Mouse (Mus musculus) megakaryocyte, adult 5-6 weeks (primary cell): Measurements from ENCODE around the gene Alg9. TPM values are rescaled to one million over a fixed set of nuclear protein-coding genes. Genes with fewer than 3 reads are reported as not detected.

Experiments
- ATAC-seq: 2 replicates; pipeline ENCODE4 v1.8.0; 2016; ENCODE audit warnings: mild to moderate bottlenecking, inconsistent platforms; ENCODE audit not compliant: poor library complexity, severe bottlenecking
- total RNA-seq, 2 experiments: library from RNA; stranded (forward) in 1 of 2; stranded (reverse) in 1 of 2; fragments of 153-499, 151-499 nt in 1 of 2; fragments of 221-1000, 200-1000 nt in 1 of 2; gene quantifications; 2 replicates each; pipeline versions ENCODE4 v1.2.3 to v1.2.4; 2015 to 2017

Gene Alg9
- total RNA-seq, 2 experiments from 2014 or later = 14.3 to 15.1 TPM

DNA sequence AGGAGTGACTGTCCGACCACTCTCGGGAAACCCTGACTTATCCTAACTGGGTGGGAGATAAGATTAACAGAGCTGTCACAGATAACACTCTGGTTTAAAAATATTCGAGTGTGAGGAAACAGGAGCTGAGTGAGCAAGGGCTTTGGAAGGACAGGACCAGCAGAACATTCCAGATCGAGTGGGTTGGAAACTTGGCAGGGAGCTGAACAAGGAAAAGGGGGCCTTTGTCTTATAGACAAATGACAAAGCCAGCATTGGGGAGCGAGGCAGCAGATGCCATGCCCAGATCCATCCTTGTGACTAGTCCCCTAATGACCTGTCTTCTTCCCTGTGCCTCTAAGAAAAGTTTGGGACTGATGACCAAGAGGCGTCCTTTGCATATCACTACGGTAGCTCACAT, 20.9 kb upstream of the Alg9 start:
- no peak for ATAC-seq

DNA sequence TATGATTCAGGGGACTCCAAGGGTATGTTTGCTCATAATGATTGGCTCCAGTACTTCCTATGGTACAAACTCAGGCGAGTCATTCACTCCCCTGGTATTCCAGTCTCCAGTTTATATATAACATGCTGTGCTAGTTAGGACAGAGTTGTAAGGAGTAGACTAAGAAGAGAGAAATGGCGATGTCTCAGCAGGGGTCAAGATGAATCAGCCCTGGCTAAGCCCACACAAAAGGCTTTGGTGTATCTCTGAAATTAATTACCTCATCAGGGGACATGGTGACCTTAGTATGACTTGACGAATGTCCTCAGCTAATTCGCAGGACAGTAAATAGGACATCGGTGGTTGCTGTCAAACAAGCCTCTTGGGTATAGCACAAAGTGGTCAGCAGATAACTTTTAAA, 18.1 kb upstream of the Alg9 start:
- no peak for ATAC-seq

DNA sequence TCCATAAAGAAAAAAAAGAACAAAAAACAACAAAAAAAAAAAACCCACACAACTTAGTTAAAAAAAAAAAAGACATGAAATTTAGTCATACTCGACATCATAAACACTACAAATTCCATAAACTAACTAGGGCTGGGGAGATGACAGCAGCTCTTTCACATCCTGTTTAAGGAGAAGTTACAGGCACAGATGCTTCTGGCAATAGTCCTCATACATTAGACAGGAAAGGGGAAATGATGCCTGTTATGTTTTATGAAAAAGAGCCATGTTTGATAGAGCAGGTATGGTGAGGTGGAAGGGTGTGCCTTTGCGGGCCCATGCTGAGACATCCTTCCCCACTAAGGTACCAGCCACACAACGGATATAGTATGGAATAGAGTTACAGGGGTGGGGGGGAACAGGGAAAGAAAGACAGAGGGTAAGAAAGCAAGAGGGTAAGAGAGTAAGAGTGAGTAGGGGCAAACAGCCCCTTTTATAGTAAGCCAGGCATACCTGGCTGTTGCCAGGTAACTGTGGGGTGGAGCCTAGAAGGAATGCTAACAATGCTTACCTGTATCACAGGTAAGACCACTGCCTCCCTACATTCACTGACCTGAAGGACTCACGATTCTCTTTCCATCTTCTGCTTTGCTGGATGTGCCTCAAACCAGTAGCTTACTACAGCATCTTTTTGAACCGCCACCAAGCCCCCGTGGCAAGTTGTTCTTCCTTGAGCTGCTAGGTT, 13.1 kb upstream of the Alg9 start:
- ATAC-seq = peak; percentile 94

DNA sequence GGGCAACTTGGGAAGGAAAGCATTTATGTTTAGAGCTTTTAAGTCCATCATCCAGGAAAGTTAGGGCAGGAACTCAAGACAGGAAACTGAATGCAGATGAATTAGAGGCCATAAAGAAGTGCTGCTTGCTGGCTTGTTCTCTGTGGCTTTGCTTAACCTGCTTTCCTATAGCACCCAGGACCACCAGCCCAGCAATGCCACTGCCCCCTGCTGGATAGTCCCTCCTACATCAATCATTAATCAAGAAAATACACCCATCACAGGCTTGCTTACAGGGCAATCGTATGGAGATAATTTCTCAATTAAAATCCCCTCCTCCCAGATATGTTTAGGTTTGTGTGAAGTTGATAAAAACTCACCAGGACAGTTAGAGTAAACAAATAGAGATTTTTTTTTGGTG, 11.5 kb upstream of the Alg9 start:
- ATAC-seq = no peak

DNA sequence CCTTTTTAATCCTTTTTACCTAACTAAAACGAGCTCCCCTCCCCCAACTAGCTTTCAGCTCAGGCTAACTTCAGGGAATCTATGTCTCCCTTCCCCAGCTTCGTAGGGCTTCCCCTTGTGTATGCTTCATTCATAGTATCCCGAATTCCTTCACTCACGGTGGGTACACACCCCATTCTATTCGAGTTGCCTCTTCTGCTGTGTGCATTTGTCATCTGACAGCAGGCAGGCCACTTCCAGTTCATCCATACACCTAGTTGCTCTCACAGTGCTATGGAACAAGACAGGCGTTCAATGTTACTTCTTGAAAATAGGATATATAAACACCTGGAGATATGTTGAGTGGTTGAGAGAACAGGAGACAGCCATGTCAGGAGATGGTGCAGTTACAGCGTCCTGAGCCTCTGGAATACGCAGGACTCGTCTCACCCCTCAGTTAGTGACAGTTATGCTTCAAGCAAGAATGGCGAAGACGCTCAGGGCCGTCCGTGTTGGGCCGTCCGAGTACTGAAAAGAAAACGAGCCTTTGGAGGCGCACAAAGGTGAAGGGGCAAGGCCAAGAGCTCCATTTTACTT, 7.2 kb upstream of the Alg9 start:
- ATAC-seq = peak; percentile 13

DNA sequence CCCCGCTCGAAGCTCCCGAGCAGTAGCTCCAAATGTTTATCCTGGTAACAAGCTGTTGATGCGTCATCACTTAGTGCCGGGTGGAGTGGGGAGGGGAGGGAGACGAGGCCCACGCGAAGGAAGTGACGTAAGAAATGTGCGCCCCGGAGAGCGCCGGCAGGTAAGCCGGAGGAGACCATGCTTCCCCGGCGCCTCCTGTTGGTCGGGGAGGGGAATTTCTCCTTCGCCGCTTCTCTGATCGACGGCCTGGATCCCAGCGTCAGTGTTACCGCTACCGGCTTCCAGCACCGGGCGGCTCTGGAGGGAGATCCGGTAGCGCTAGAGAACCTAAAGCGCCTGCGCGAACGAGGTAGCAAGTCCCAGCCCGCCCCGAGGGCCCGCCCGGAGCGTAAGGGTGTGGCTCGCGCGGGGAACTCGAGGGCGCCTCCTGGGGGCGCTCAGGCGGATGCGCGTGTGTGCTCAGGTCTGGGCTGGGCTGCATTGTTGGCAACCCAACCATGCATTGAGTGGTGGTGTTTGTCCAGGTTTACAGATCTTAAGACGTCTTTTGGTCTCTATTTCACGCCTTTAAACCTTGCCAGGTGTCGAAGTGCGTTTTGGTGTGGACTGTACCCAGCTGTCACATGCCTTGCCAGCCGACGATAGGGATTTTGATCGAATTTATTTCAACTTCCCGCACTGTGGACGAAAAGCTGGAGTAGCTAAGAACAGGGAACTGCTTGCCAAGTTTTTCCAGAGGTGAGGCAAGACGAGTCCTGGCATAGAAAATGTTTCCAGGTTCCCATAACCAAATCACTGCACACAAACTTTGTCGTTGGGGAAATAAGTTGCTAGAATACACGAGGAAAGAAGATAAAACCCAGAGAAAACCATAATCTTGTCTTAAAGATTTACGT, 6.5 kb upstream of the Alg9 start, which contains the start of gene Fdxacb1:
Gene Fdxacb1, plus strand, starts transcription at position 130 of the 896 bp plus-strand sequence.
- ATAC-seq = peak; percentile 97

DNA sequence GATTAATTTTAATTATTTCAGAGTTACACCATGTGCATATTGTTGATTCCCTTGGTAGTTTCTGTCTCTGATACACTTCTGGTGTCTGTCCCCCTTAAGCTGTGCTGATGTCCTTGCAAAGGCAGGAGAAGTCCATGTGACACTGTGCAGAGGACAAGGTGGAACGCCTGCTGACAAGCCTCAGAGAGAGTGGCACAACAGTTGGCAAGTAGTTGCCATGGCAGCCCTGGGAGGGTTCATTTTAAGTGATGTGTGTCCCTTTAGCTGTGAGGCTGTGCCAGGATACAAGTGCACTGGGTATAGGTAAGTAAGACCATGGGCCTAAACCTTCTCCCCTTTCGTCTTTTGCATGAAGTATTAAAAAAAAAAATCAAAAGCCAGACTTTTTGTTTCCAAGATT, 4.8 kb upstream of the Alg9 start:
- no peak for ATAC-seq

DNA sequence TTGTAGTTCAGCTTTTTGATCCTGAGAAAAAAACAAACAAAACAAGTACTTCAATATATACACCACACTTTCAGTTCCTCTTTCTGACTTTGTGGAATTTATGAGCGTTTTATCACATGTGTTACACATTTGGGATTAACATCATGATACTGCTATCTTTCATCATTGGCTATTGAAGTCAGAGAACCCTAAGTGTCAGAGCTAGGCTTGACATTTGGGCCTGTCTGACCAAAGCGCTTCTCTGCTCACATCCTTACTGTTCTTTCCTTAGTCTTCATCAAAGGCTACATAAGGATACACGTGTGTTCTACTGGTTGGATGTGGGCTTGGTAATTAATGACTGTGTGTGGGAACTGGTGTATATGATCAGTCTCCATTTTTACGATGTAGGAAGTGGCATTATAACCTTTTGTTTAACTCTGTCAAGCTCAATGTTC, 775 bp upstream of the Alg9 start:
- ATAC-seq = peak; percentile 60

DNA sequence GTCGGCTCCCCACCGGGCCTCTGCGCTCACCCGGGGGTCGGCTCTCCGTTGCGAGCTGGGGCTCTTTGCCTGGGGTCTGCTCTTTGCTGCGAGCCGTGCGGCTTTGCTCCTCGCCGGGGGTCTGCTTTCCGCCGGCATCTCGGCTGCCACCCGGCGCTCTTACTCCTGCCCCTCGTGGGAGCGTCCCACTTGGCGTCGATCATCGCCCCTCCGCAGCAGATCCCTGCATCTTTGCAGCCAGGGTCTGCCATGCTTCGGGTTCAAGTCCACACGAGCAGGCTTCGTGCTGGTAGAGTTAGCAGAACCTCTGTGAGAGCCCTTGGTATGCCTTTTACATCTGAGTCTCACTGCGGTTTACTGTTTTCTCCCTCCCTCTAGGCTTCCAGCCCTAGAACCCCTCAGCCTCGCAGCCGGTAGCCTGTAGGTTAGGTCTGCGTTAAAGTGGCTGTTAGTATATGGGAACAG, 875 bp downstream of the Alg9 start:
- peak; percentile 39 for ATAC-seq

DNA sequence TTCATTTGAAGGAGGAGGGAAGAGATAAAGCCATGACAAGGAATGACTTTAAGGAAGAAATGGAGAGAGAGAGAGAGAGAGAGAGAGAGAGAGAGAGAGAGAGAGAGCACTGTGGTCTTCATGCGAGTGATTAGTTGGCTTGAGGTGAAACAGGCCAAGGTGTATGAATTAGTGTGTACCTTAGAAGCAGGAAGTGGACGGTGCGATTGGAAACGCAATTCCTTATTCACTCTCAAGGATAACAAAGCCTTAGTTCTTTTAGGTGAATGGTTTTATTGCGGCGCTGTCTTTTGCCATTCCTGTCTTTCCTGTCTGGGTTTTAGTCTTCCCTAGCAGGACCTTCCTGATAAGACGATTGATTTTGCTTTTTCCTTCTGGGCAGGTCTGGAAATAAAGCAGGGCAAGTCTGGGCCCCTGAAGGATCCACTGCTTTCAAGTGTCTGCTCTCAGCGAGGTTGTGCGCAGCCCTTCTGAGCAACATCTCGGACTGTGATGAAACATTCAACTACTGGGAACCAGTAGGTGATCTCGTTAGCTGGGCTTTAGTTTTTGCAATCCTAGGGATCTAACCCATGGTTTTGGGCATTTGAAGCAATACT, 1.4 kb downstream of the Alg9 start:
- ATAC-seq = no peak

DNA sequence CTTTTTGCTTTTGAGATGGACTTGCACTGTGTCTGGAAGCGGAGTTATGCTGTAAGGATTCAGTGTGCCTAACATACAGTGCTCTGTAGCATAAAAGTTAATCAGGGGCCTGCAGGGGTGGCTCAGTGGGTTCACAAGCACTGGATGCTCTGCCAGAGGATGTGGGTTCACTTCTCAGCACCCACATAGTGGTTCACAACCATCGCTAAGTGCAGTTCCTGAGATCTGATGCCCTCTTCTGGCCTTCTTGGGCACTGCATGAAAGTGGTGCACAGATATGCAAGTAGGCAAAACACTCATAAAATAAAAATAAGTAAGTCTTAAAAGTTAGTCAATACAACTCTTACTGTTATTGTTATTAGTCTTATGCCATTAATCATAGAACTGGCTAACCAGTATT, 7.3 kb downstream of the Alg9 start:
- ATAC-seq = peak; percentile 64

DNA sequence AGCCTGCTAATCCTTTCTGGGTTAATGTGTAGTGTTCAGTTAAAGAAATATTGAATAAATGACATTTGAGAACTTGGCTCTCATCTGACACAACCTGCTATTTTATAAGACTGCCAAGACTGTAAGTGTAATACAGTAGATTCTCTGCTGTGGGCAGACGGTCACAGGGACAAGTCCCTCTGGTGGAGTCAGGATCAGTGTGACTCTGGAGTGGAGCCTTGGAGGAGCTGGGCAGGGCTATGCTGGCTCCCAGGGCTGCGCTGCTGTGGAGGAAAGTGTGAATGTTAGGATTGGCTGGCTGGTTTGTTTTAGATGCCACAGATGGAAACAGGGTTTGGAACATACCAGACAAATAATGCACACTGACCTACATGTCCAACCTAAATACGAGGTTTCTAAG, 20.4 kb downstream of the Alg9 start:
- no peak for ATAC-seq

DNA sequence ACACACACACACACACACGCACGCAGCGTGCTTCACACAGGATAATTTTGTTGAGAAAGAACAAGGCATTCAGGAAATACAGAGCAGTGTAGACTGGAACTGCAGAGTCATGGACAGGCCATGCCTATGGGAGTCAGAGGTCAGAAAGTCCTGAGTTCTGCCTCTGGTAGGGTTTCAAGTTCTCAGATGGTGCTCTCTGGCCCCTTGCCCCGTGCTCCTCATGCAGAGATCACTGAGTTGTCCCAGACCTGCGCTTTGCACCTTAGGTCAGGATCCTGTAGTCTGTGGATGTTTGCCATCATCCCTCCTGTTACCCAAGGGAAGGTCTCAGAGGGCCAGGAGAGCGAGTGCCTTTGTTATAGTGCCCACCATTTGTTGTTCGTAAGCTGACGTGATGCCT, 22.0 kb downstream of the Alg9 start:
- no peak for ATAC-seq

DNA sequence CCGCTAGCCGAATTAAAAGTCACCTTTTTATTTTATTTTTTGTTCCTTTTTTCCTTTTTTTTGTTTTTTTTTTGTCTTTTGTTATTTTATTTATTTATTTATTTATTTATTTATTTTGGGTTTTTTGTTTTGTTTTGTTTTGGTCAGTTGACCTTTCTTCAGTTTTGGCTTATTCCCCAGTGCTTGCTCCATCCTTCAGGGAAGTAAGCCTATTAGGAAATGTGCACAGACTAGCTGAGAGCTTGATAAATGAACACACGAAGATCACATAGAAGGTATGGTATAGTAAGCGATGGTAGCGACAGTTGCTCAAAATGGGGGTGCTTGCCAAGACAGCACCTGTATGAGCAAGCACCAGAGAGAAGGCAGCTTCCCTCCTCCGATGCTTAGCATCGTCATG, 22.8 kb downstream of the Alg9 start:
- no peak for ATAC-seq

DNA sequence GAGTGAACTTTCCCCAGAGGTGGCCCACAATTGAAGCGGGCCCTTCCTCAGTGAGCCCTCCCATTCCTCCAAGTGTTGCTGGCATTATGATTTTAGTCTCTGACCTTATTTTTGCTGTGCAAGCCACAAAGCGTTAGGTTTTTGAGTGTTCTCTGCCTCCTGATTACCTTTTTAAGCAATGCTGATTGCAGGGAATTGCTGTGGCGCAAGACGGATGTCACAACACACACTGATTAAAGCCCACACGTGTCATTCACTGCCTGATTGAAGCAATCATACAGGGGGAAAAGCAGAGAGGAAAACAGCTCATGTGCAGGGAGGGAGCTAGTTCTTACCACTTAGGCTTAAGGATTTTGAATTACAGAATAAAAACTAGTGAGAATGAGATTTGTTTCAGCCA, 23.5 kb downstream of the Alg9 start:
- ATAC-seq = no peak

DNA sequence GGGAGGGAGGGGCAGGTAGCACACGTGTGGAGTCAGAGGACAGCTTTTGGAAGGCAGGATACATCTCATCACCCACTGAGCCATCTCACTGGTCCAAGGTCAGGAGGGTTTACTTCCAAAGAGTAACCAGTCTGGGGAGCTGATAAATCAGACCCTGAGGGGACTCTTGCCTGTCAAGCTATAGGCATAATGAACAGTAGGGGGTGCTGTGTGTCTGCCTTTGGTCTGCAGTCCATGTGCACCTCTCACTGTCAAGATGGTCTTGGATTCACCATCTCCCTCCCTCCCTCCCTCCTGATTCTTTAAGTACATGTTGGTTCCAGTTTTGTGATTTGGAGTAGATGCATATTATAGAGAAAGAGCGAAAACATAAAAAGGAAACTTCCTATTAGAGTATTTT, 26.2 kb downstream of the Alg9 start:
- ATAC-seq = peak; percentile 80

DNA sequence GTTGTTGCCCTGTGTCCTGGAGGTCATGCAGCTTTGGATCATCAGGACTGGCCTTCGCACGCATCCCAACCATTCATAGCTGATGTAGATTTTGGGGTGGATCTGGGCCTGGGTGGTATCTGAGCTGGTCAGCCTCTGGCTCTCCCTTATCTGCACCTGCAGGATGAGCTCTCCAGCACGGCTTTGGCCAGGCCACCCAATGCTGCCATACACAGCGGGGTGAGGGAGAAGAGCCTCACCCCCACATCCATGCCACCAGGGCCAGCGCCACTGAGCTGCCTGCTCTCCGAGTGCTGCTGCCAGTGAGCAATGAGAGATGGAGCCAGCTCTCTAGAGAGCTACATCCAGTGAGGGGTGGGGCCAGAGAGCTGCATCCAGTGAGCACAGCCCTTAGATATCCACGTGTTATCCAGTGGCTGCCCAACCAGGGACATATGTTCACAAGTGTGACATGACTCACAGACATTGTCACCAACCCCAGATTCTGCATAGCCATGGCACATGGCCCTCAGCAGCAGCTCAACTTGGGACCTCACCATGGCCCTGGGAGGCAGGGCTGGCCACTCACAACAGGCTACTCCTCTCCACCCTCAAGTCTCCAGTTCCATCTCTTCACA, 28.3 kb downstream of the Alg9 start:
- ATAC-seq = peak; percentile 47

DNA sequence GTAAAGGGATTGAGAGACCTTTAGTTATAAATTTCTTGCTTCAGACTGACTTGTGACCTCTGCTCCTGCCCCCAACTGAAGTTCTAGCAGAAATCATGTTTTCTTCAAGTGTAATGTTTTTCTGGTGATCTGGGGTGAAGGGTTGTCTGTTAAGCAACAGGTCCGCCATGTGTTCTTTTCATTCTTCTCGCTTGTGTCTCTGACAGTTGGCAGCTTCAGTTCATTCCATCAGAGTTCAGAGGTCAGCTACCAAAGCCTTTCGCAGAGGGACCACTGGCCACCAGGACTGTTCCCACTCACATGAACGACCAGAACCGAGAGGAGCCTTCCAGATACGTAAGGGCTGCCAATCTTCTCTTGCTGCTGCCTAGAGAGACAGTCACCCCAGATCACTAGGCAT, 33.7 kb downstream of the Alg9 start:
- no peak for ATAC-seq

DNA sequence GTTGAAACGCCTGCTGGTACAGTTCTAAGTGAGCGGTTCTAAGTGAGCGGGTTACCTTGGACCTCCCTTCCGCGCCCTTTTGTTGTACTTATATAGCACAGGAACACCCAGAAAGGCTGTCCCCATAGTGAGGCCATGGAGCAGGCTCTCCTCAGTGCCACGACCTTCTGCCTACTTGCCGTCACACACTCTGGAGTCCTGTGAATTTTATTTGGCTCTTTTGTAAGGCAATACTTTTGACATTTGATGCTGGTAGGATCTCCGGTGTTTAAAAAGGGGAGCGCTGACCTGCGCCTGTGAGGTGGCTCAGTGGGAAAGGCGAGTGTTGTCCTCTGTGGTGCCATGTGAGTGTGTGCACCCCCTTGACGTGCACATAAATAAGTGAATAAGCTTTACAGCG, 34.3 kb downstream of the Alg9 start:
- ATAC-seq = no peak

DNA sequence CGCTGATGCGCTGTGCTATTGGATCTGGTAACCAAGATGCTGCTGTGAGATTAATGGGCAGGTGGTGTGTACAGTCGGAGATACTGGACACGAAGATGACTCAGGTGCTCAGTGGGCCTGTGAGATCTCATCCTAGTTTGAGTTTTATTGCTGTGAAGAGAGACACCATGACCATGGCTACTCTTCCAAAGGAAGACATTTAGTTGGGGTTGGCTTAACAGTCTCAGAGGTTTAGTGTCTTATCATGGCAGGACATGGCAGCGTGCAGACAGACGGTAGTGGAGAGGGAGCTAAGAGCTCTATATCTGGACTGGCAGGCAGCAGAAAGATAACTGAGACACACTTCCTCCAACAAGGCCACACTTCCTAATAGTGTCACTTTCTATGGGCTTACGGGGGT, 36.4 kb downstream of the Alg9 start:
- peak; percentile 43; the same call in 1 of the 2 replicates for ATAC-seq

DNA sequence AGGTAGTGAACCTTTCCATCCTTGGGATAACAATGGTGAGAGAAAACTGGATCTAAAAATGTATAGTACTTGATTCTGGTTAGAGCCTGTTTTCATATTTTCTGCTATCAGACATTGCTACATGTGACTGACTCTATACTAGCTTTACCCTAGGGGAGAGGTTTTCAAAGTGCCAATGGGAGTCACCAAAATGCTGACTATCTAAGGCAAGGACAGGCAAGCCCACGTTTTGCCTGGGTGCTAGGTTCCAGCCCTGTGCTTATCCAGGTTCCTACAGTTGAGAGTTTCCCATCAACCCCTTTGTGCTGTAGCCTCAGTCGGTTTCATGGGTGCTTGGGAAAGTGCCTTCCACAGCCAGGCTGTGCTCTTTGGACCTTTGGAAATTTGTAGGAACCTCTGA, 36.9 kb downstream of the Alg9 start:
- no peak for ATAC-seq
